Mouse (Mus musculus) CH12.LX (cell line): ENCODE measurements around the gene Gm20538. TPM values are rescaled to one million over a fixed set of nuclear protein-coding genes. Genes with fewer than 3 reads are reported as not detected.

Experiments used
- DNase-seq: peaks from one replicate; pipeline ENCODE4 v3.0.0-alpha.2; 2013; ENCODE audit errors: extremely low read depth
- H3K27ac ChIP-seq: 2 replicates; pipeline ENCODE4 v1.5.1; 2012; ENCODE audit warnings: low read depth, mild to moderate bottlenecking, control low read depth, moderate library complexity; ENCODE audit not compliant: insufficient read depth
- H3K27me3 ChIP-seq: replicated peaks from 2 replicates; pipeline ENCODE3; 2012; ENCODE audit warnings: inconsistent platforms
- H3K36me3 ChIP-seq, 2 experiments: replicated peaks in 1 of 2; 2 replicates each; pipeline versions ENCODE3 to v1.6.1; 2012; ENCODE audit warnings: inconsistent platforms in 1 of 2, low read length in 1 of 2, mild to moderate bottlenecking in 1 of 2, mixed read lengths in 1 of 2, moderate library complexity in 1 of 2; ENCODE audit not compliant: control insufficient read depth in 1 of 2, insufficient read depth in 1 of 2
- H3K4me1 ChIP-seq, 2 experiments: 2 replicates each; pipeline ENCODE4 v1.6.1; 2012; ENCODE audit warnings: inconsistent platforms in 1 of 2, moderate library complexity in 1 of 2; ENCODE audit not compliant: insufficient read depth in 2 of 2, control insufficient read depth in 1 of 2
- H3K4me2 ChIP-seq: 2 replicates; pipeline ENCODE4 v1.6.1; 2012; ENCODE audit warnings: low read depth, mild to moderate bottlenecking, control low read depth; ENCODE audit not compliant: poor library complexity, insufficient read depth, severe bottlenecking
- H3K4me3 ChIP-seq, 3 experiments: fragments of 150-350 bp in 1 of 3; sonication (generic) in 1 of 3; replicated peaks in 1 of 3; 2 replicates each; pipeline versions ENCODE3 to v1.5.1; 2011 to 2012; ENCODE audit warnings: low read depth in 2 of 3, low read length in 2 of 3, mild to moderate bottlenecking in 2 of 3, moderate library complexity in 2 of 3, control low read depth in 1 of 3, improper control_type of control experiment in 1 of 3, inconsistent platforms in 1 of 3, mixed read lengths in 1 of 3; ENCODE audit not compliant: poor library complexity in 1 of 3
- H3K79me2 ChIP-seq: replicated peaks from 2 replicates; pipeline ENCODE4 v1.6.1; 2012; ENCODE audit warnings: mild to moderate bottlenecking, moderate library complexity; ENCODE audit not compliant: control insufficient read depth, poor library complexity, insufficient read depth, severe bottlenecking; ENCODE audit errors: extremely low read depth
- H3K9ac ChIP-seq: 2 replicates; pipeline ENCODE4 v1.6.1; 2012; ENCODE audit warnings: low read depth, mild to moderate bottlenecking, control low read depth, moderate library complexity; ENCODE audit not compliant: insufficient read depth
- H3K9me3 ChIP-seq: replicated peaks from 2 replicates; pipeline ENCODE3; 2012; ENCODE audit warnings: low read length, inconsistent platforms, mixed read lengths
- CHD1 ChIP-seq: IDR thresholded peaks from 2 replicates; pipeline ENCODE4 v1.6.1; 2012; ENCODE audit warnings: low read depth, low read length, improper control_type of control experiment, inconsistent platforms
- CHD2 ChIP-seq: IDR thresholded peaks from 2 replicates; pipeline ENCODE4 v1.6.1; 2011; ENCODE audit warnings: low read length, improper control_type of control experiment
- E2F4 ChIP-seq: IDR thresholded peaks from 2 replicates; pipeline ENCODE4 v1.6.1; 2011; ENCODE audit warnings: low read depth, low read length, improper control_type of control experiment; ENCODE audit not compliant: insufficient replicate concordance
- ELF1 ChIP-seq: IDR thresholded peaks from 2 replicates; pipeline ENCODE4 v1.6.1; 2014; ENCODE audit warnings: low read depth, mild to moderate bottlenecking, inconsistent platforms, low read length, improper control_type of control experiment
- EP300 ChIP-seq: IDR thresholded peaks from 2 replicates; pipeline ENCODE4 v1.6.1; 2011; ENCODE audit warnings: low read length, improper control_type of control experiment
- HCFC1 ChIP-seq: IDR thresholded peaks from 2 replicates; pipeline ENCODE4 v1.6.1; 2012; ENCODE audit warnings: low read depth, mild to moderate bottlenecking, inconsistent platforms, low read length, improper control_type of control experiment
- JUND ChIP-seq: conservative IDR thresholded peaks from 2 replicates; pipeline ENCODE4 v1.6.1; 2011; ENCODE audit warnings: low read depth, low read length, improper control_type of control experiment
- KAT2A ChIP-seq: IDR thresholded peaks from 2 replicates; pipeline ENCODE4 v1.6.1; 2012; ENCODE audit warnings: low read length, improper control_type of control experiment, inconsistent platforms; ENCODE audit not compliant: insufficient replicate concordance
- MAZ ChIP-seq: IDR thresholded peaks from 2 replicates; pipeline ENCODE4 v1.6.1; 2012; ENCODE audit warnings: low read depth, mild to moderate bottlenecking, inconsistent platforms, low read length, improper control_type of control experiment, moderate library complexity
- MEF2A ChIP-seq: IDR thresholded peaks from 2 replicates; pipeline ENCODE4 v1.6.1; 2014; ENCODE audit warnings: low read depth, mild to moderate bottlenecking, inconsistent platforms, low read length, improper control_type of control experiment, borderline replicate concordance
- MXI1 ChIP-seq: IDR thresholded peaks from 2 replicates; pipeline ENCODE4 v1.6.1; 2011; ENCODE audit warnings: mild to moderate bottlenecking, low read depth, low read length, improper control_type of control experiment
- POLR2A ChIP-seq: IDR thresholded peaks from 2 replicates; pipeline ENCODE4 v1.6.1; 2011; ENCODE audit warnings: low read depth, mild to moderate bottlenecking, improper control_type of control experiment, low read length
- POLR2AphosphoS2 ChIP-seq: IDR thresholded peaks from 2 replicates; pipeline ENCODE4 v1.6.1; 2011; ENCODE audit warnings: low read depth, low read length, improper control_type of control experiment
- SIN3A ChIP-seq: IDR thresholded peaks from 2 replicates; pipeline ENCODE4 v1.6.1; 2012; ENCODE audit warnings: low read length, improper control_type of control experiment, inconsistent platforms
- SMC3 ChIP-seq: IDR thresholded peaks from 2 replicates; pipeline ENCODE4 v1.6.1; 2011; ENCODE audit warnings: low read depth, low read length, improper control_type of control experiment
- USF1 ChIP-seq: IDR thresholded peaks from 2 replicates; pipeline ENCODE4 v1.6.1; 2014; ENCODE audit warnings: low read depth, mild to moderate bottlenecking, inconsistent platforms, low read length, improper control_type of control experiment
- ZC3H11A ChIP-seq: IDR thresholded peaks from 2 replicates; pipeline ENCODE4 v1.6.1; 2012; ENCODE audit warnings: low read depth, mild to moderate bottlenecking, inconsistent platforms, low read length, improper control_type of control experiment
- ZKSCAN1 ChIP-seq: IDR thresholded peaks from 2 replicates; pipeline ENCODE4 v1.6.1; 2012; ENCODE audit warnings: low read depth, inconsistent platforms, low read length, improper control_type of control experiment, borderline replicate concordance
- ZMIZ1 ChIP-seq: IDR thresholded peaks from 2 replicates; pipeline ENCODE4 v1.6.1; 2012; ENCODE audit warnings: low read depth, mild to moderate bottlenecking, inconsistent platforms, low read length, improper control_type of control experiment
- dilution Hi-C: fragments of 300-500 bp; cut with MboI; formaldehyde crosslinking; loops from 2 replicates; pipeline ENCODE4 v1.14.3; 2020; ENCODE audit warnings: low sequenced_read_pairs; ENCODE audit not compliant: extremely low pct_unique_long_range_greater_than_20kb, extremely low pct_ligation_motif_present
- in situ Hi-C: fragments of 300-500 bp; cut with MboI; formaldehyde crosslinking; loops from 3 replicates; pipeline ENCODE4 v1.14.3; 2019; ENCODE audit warnings: low sequenced_read_pairs, low pct_ligation_motif_present, low pct_unique_long_range_greater_than_20kb, mixed read lengths
- polyA plus RNA-seq: library from polyadenylated mRNA; unstranded; fragments of >175 nt; gene quantifications from 2 replicates; pipeline ENCODE4 v1.2.1, GENCODE M21; 2012; ENCODE audit warnings: low read depth; ENCODE audit not compliant: insufficient read length
- total RNA-seq, 2 experiments: library from RNA; depleted of rRNA; stranded (reverse); fragments of 300-350 nt in 1 of 2; fragments of >200 nt in 1 of 2; gene quantifications; 2 replicates each; pipeline ENCODE4 v1.2.3; 2012 to 2014

Gm20538 gene
- total and polyA plus RNA-seq, 3 experiments = 1.7 TPM; not detected in 2

GRCm38 (mm10) chr19:44498936-44499335 is 53.7 kb downstream of the Gm20538 start:
- H3K9ac ChIP-seq = no peak overlapping the region
- in situ Hi-C loops = no loop called here
- H3K4me1 ChIP-seq = peaks cover 12 to 44% of the 10 kb centered on the region in 2 experiments
- no peak overlapping the region for H3K4me2 ChIP-seq
- DNase-seq = no peak
- no peaks in the 10 kb centered on the region for H3K9me3 ChIP-seq
- no peaks in the 10 kb centered on the region for H3K79me2 ChIP-seq
- TF ChIP-seq POLR2A (no peak), SMC3 (no peak), EP300 (no peak), E2F4 (no peak)
- no peak overlapping the region for H3K4me3 ChIP-seq
- dilution Hi-C loops = no loop called here
- H3K27ac ChIP-seq = no peak overlapping the region
- H3K36me3 ChIP-seq = no peaks in the 10 kb centered on the region
- H3K27me3 ChIP-seq = peaks cover 10% of the 10 kb centered on the region

- dilution Hi-C loops = no loop called here
- no peaks in the 10 kb centered on the region for H3K36me3 ChIP-seq
- no peak overlapping the region for H3K4me2 ChIP-seq
- H3K4me1 ChIP-seq = peaks cover 4 to 28% of the 10 kb centered on the region in 2 experiments
- H3K27ac ChIP-seq = no peak overlapping the region
- no peaks in the 10 kb centered on the region for H3K79me2 ChIP-seq
- TF ChIP-seq ZC3H11A = no peak
- TF ChIP-seq JUND = no peak
- no peak for TF ChIP-seq MXI1
- no peak for TF ChIP-seq USF1
- no peak for TF ChIP-seq E2F4
- TF ChIP-seq CHD2 = no peak
- TF ChIP-seq HCFC1 = no peak
- no peak for TF ChIP-seq POLR2AphosphoS2
- TF ChIP-seq CHD1 = no peak
- TF ChIP-seq EP300 = no peak
- TF ChIP-seq ZKSCAN1 = no peak
- TF ChIP-seq ELF1 = no peak
- TF ChIP-seq MEF2A = no peak
- no peak for TF ChIP-seq KAT2A
- TF ChIP-seq SIN3A = no peak
- TF ChIP-seq MAZ = no peak
- TF ChIP-seq ZMIZ1 = no peak
- peaks cover 4% of the 10 kb centered on the region for H3K9me3 ChIP-seq
- no peak overlapping the region for H3K4me3 ChIP-seq
- in situ Hi-C loops = no loop called here
- no peak for DNase-seq
- peaks cover 10% of the 10 kb centered on the region for H3K27me3 ChIP-seq
- H3K9ac ChIP-seq = no peak overlapping the region
These were observed 55.7 kb downstream of the Gm20538 start for GRCm38 (mm10) chr19:44496941-44497340.
